In genomic region chr9:78476531-78477020, GRCm38 (mm10) we compare ENCODE assay signal across 9 mouse cellular contexts. TPM values are rescaled to one million over a fixed set of nuclear protein-coding genes. Genes with fewer than 3 reads are reported as not detected.
A peak's percentile ranks its signal among the peaks of the same experiment; 100 is the strongest.
DNase-seq lines count a peak whose midpoint lies in the region; ATAC-seq and TF ChIP-seq lines count a peak whose summit lies in the region.
"Had no signal": no experiment of that assay in that cellular context is flagged by ENCODE, and none has a peak within 500 bp of the region (broad histone marks: within the 10 kb centered on the region; RNA-seq: fewer than 3 reads in every experiment).

No protein-coding gene starts in this region.

- H3K4me3 ChIP-seq in heart, embryonic 12.5 days: no peak overlapping the region
- H3K4me3 ChIP-seq in hindbrain, embryonic 13.5 days: no peak overlapping the region
- H3K4me3 ChIP-seq in midbrain, embryonic 15.5 days: no peak overlapping the region
- H3K4me3 ChIP-seq in left cerebral cortex, adult 2 months: no peak overlapping the region
- H3K4me3 ChIP-seq: hindbrain, embryonic 15.5 days had no signal

- DNase-seq in heart, adult 8-10 months (ENCODE audit: low spot score): no peak
- peak; percentile 45 for DNase-seq in MN1 (ENCODE audit: low spot score)
- no peak for DNase-seq in thymus, postnatal 14 days
- no peak for DNase-seq in left cerebral cortex, adult 2 months (ENCODE audit: extremely low spot score in 1 of 2, low spot score in 2 of 2)
- no peak for DNase-seq in frontal cortex, adult 2 months (ENCODE audit: extremely low spot score in 1 of 2, low spot score in 1 of 2)

- peak overlapping the region; percentile 35 for H3K27ac ChIP-seq in heart, embryonic 12.5 days (ENCODE audit: poor library complexity, severe bottlenecking)
- no peak overlapping the region for H3K27ac ChIP-seq in hindbrain, embryonic 13.5 days
- H3K27ac ChIP-seq in midbrain, embryonic 15.5 days: 0 out of 2 replicates have a peak overlapping the region, but pooled peaks have one; percentile 7
- no peak overlapping the region for H3K27ac ChIP-seq in left cerebral cortex, adult 2 months

- ATAC-seq in heart, embryonic 12.5 days (ENCODE audit: insufficient number of reproducible peaks, low FRiP score): no peak
- ATAC-seq in hindbrain, embryonic 13.5 days (ENCODE audit: low FRiP score): no peak
- no peak for ATAC-seq in midbrain, embryonic 15.5 days (replicated peaks)

- intact Hi-C loops in left cerebral cortex, adult 2 months (cut with DNase I): loop anchor here (2.0 kb wide), 1 partner anchor 76 kb away; no protein-coding TSS in a partner anchor

- H3K9ac ChIP-seq in heart, embryonic 12.5 days: no peak overlapping the region
- no peak overlapping the region for H3K9ac ChIP-seq in hindbrain, embryonic 13.5 days
- no peak overlapping the region for H3K9ac ChIP-seq in midbrain, embryonic 15.5 days
- H3K9ac ChIP-seq: hindbrain, embryonic 15.5 days had no signal

- no peak overlapping the region for H3K4me2 ChIP-seq in heart, embryonic 12.5 days
- H3K4me2 ChIP-seq in hindbrain, embryonic 13.5 days: peak overlapping the region; percentile 23; the same call in 1 of the 2 replicates
- H3K4me2 ChIP-seq in midbrain, embryonic 15.5 days: no peak overlapping the region

- 7% methylated on average over 1 of the region's 1 CpGs for WGBS in heart, embryonic 12.5 days
- WGBS in hindbrain, embryonic 13.5 days: 6% methylated on average over 1 of the region's 1 CpGs
- 18% methylated on average over 1 of the region's 1 CpGs for WGBS in midbrain, embryonic 15.5 days

- peaks cover 76% of the 10 kb centered on the region for H3K36me3 ChIP-seq in heart, embryonic 12.5 days
- peaks cover 71% of the 10 kb centered on the region for H3K36me3 ChIP-seq in hindbrain, embryonic 13.5 days
- H3K36me3 ChIP-seq in midbrain, embryonic 15.5 days (replicated peaks): peaks cover 31% of the 10 kb centered on the region

- H3K9me3 ChIP-seq in heart, embryonic 12.5 days (replicated peaks): no peaks in the 10 kb centered on the region
- H3K9me3 ChIP-seq in hindbrain, embryonic 13.5 days: no peaks in the 10 kb centered on the region
- no peaks in the 10 kb centered on the region for H3K9me3 ChIP-seq in midbrain, embryonic 15.5 days
- H3K9me3 ChIP-seq: hindbrain, embryonic 15.5 days had no signal

- H3K4me1 ChIP-seq in heart, embryonic 12.5 days (replicated peaks): peaks cover 12% of the 10 kb centered on the region; the same call in 1 of the 2 replicates
- peaks cover 31% of the 10 kb centered on the region for H3K4me1 ChIP-seq in hindbrain, embryonic 13.5 days (replicated peaks)
- H3K4me1 ChIP-seq in midbrain, embryonic 15.5 days: peaks cover 34% of the 10 kb centered on the region

- H3K27me3 ChIP-seq in heart, embryonic 12.5 days (replicated peaks): no peaks in the 10 kb centered on the region
- no peaks in the 10 kb centered on the region for H3K27me3 ChIP-seq in hindbrain, embryonic 13.5 days
- no peaks in the 10 kb centered on the region for H3K27me3 ChIP-seq in midbrain, embryonic 15.5 days (replicated peaks)
- H3K27me3 ChIP-seq: hindbrain, embryonic 15.5 days had no signal

- TF ChIP-seq CTCF in left cerebral cortex, adult 2 months (IDR thresholded peaks at IDR 0.05): no peak

RNA-seq across cellular contexts. Expression of gene Eef1a1, which starts 12.4 kb away (rescaled TPM):
- polyA plus RNA-seq in heart, embryonic 12.5 days (2016; fragmentation: Nextera tagmentation; extraction: Ambion mirVana): 2,772 and 2,882 TPM in 2 replicates
- 100 to 1,000 TPM; 830 to 950 (median 884) TPM for total RNA-seq in heart, adult 8-10 months (2022)
- 3,538 and 3,562 TPM in 2 replicates for polyA plus RNA-seq in hindbrain, embryonic 13.5 days (2015; fragmentation: Nextera tagmentation; extraction: Ambion mirVana)
- polyA plus RNA-seq in midbrain, embryonic 15.5 days (2015; fragmentation: Nextera tagmentation; extraction: Ambion mirVana): 3,193 and 3,214 TPM in 2 replicates
- 1,000 to 10,000 TPM; 2,077 to 2,174 TPM for total RNA-seq in left cerebral cortex, adult 2 months (2021)
- polyA plus RNA-seq in frontal cortex, adult 2 months (2012; rRNA removed): 3,478 and 3,677 TPM in 2 replicates

RNA-seq across cellular contexts. Expression of gene Gm17324, which starts 28.0 kb away (rescaled TPM):
- 0.65 and 0.99 TPM in 2 replicates for polyA plus RNA-seq in heart, embryonic 12.5 days (2016; fragmentation: Nextera tagmentation; extraction: Ambion mirVana)
- total RNA-seq in heart, adult 8-10 months (2022): not detected
- polyA plus RNA-seq in hindbrain, embryonic 13.5 days (2015; fragmentation: Nextera tagmentation; extraction: Ambion mirVana): 0.99 and 1.3 TPM in 2 replicates
- polyA plus RNA-seq in midbrain, embryonic 15.5 days (2015; fragmentation: Nextera tagmentation; extraction: Ambion mirVana): 2.2 and 2.4 TPM in 2 replicates
- under 1 TPM; 0.63 to 0.65 TPM for total RNA-seq in left cerebral cortex, adult 2 months (2021)
- polyA plus RNA-seq in frontal cortex, adult 2 months (2012; rRNA removed): 0.68 and 0.80 TPM in 2 replicates

RNA-seq across cellular contexts. Expression of gene Mto1, which starts 28.6 kb away (rescaled TPM):
- polyA plus RNA-seq in heart, embryonic 12.5 days (2016; fragmentation: Nextera tagmentation; extraction: Ambion mirVana): 26.8 and 28.8 TPM in 2 replicates
- total RNA-seq in heart, adult 8-10 months (2022): 10 to 100 TPM; 23.6 to 29.9 (median 27.6) TPM
- 27.3 and 28.8 TPM in 2 replicates for polyA plus RNA-seq in hindbrain, embryonic 13.5 days (2015; fragmentation: Nextera tagmentation; extraction: Ambion mirVana)
- 28.8 and 30.8 TPM in 2 replicates for polyA plus RNA-seq in midbrain, embryonic 15.5 days (2015; fragmentation: Nextera tagmentation; extraction: Ambion mirVana)
- total RNA-seq in left cerebral cortex, adult 2 months (2021): 10 to 100 TPM; 24.6 to 27.3 TPM
- 27.5 and 33.9 TPM in 2 replicates for polyA plus RNA-seq in frontal cortex, adult 2 months (2012; rRNA removed)

RNA-seq across cellular contexts. Expression of gene Cgas, which starts 33.5 kb away (rescaled TPM):
- 0.68 and 0.82 TPM in 2 replicates for polyA plus RNA-seq in heart, embryonic 12.5 days (2016; fragmentation: Nextera tagmentation; extraction: Ambion mirVana)
- total RNA-seq in heart, adult 8-10 months (2022): under 1 TPM; 0.16 to 0.44 (median 0.28) TPM
- polyA plus RNA-seq in hindbrain, embryonic 13.5 days (2015; fragmentation: Nextera tagmentation; extraction: Ambion mirVana): 0.71 and 0.74 TPM in 2 replicates
- 0.68 and 0.80 TPM in 2 replicates for polyA plus RNA-seq in midbrain, embryonic 15.5 days (2015; fragmentation: Nextera tagmentation; extraction: Ambion mirVana)
- under 1 TPM; 0.35 to 0.52 TPM for total RNA-seq in left cerebral cortex, adult 2 months (2021)
- 0.59 and 0.90 TPM in 2 replicates for polyA plus RNA-seq in frontal cortex, adult 2 months (2012; rRNA removed)

Comparison
In these comparisons a context has a peak if more than half of its experiments do, and no peak if none do; other contexts are left out.
1. H3K27ac ChIP-seq: peak in heart, embryonic 12.5 days (single experiment) and midbrain, embryonic 15.5 days (single experiment); none in hindbrain, embryonic 13.5 days (single experiment) and left cerebral cortex, adult 2 months (single experiment).